Mouse (Mus musculus) hindbrain, embryonic 14.5 days (tissue): ENCODE measurements around the gene Lpar3. TPM values are rescaled to one million over a fixed set of nuclear protein-coding genes. Genes with fewer than 3 reads are reported as not detected.
"Not testable (repeated sequence)": the region's sequence is repeated elsewhere in the genome, so short reads cannot be mapped to it uniquely, and the experiment has no call there.

ENCODE experiments used
- ATAC-seq: fragments of 200-750 bp; cut with Nextera tagmentation; 2 replicates; pipeline ENCODE4 v1.8.0; 2017; ENCODE audit warnings: moderate number of reproducible peaks, mild to moderate bottlenecking, moderate TSS enrichment, moderate library complexity; ENCODE audit not compliant: low FRiP score
- DNase-seq: peaks from one replicate; pipeline ENCODE4 v3.0.0-alpha.2; 2015; ENCODE audit warnings: low spot score
- H3K27ac ChIP-seq: fragments of 300-500 bp; sonication (generic); 2 replicates; pipeline ENCODE4 v1.5.1; 2014; ENCODE audit warnings: mild to moderate bottlenecking, moderate library complexity
- H3K27me3 ChIP-seq: fragments of 300-500 bp; sonication (generic); 2 replicates; pipeline ENCODE4 v1.6.1; 2014; ENCODE audit warnings: mild to moderate bottlenecking, low read length, mixed read lengths; ENCODE audit not compliant: control insufficient read depth, insufficient read depth
- H3K36me3 ChIP-seq: fragments of 300-500 bp; sonication (generic); replicated peaks from 2 replicates; pipeline ENCODE4 v1.6.1; 2014; ENCODE audit not compliant: control insufficient read depth, insufficient read depth
- H3K4me1 ChIP-seq: fragments of 300-500 bp; sonication (generic); replicated peaks from 2 replicates; pipeline ENCODE4 v1.6.1; 2014; ENCODE audit warnings: antibody characterized with exemption, low read length, mixed read lengths; ENCODE audit not compliant: control insufficient read depth, insufficient read depth
- H3K4me2 ChIP-seq: fragments of 300-500 bp; sonication (generic); replicated peaks from 2 replicates; pipeline ENCODE4 v1.6.1; 2014; ENCODE audit warnings: mild to moderate bottlenecking, moderate library complexity
- H3K4me3 ChIP-seq: fragments of 300-500 bp; sonication (generic); replicated peaks from 2 replicates; pipeline ENCODE4 v1.5.1; 2014; ENCODE audit warnings: mild to moderate bottlenecking, low read length
- H3K9ac ChIP-seq: fragments of 300-500 bp; sonication (generic); 2 replicates; pipeline ENCODE4 v1.6.1; 2014
- H3K9me3 ChIP-seq: fragments of 300-500 bp; sonication (generic); 2 replicates; pipeline ENCODE4 v1.6.1; 2016; ENCODE audit warnings: low read length; ENCODE audit not compliant: control insufficient read depth
- WGBS: fragments of 180-500 bp; shearing (Covaris S2); extraction: QIAGEN DNeasy Blood & Tissue Kit; methylation state at CpG from one replicate; pipeline ENCODE4 v1.1.7; 2014; 5-methylcytosine and 5-hydroxymethylcytosine counted together
- polyA plus RNA-seq: library from polyadenylated mRNA; unstranded; fragments of >200 nt; fragmentation: Nextera tagmentation; extraction: Ambion mirVana; gene quantifications from 2 replicates; pipeline ENCODE4 v1.2.1, GENCODE M21; 2014

The Lpar3 gene
- polyA plus RNA-seq, 1 experiment from 2014 or later, result 0.37 TPM

DNA sequence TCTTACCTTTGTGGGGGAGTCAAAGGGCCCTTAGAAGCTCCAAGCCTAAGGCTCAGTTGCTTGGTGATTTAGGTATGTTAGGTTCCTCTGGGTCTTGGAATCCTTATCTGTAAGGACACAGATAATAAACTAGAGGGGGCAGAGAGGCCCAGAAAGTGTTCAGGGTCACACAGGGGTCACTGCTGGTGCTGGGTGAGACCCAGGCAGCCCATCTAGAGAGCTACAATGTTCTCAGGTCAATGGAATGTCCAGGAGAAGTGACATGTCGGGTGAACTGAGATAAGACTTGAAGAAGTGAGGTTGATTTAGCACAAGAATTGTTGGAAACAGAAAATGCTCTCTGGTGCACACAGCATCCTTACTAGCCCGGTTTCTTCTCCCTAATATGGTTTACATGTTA is 16.4 kb upstream of the Lpar3 start:
- DNase-seq, result no peak
- no peak overlapping the region for H3K4me3 ChIP-seq
- WGBS, result 77% methylated on average over 2 of the region's 2 CpGs
- no peak overlapping the region for H3K4me2 ChIP-seq
- no peaks in the 10 kb centered on the region for H3K36me3 ChIP-seq
- H3K4me1 ChIP-seq, result 0 out of 2 replicates have a peak, but pooled peaks cover under 1% of the 10 kb centered on the region
- H3K27me3 ChIP-seq, result no peaks in the 10 kb centered on the region
- no peak for ATAC-seq
- no peaks in the 10 kb centered on the region for H3K9me3 ChIP-seq
- no peak overlapping the region for H3K9ac ChIP-seq
- H3K27ac ChIP-seq, result no peak overlapping the region

DNA sequence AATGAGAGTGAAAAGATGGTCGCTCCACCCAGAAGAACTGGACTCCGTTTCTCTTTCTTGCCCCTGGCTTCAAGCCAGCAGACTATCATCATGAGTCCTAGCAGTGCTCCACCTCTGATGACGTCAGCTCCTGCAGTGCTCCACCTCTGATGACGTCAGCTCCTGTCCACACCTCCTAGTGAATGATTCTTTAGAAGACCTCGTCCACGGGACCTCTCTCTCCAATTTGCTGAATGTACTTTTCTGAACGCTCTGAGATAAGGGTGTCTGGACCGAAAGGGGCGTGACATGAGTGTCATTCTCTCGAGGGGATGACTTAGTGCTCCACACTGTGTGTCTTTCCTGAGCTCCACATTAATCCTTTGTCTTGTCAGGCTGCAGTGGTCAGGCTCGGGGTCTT is 15.5 kb upstream of the Lpar3 start:
- 76% methylated on average over 11 of the region's 11 CpGs for WGBS
- Histone ChIP-seq H3K9ac (no peak overlapping the region), H3K4me2 (no peak overlapping the region), H3K9me3 (no peaks in the 10 kb centered on the region), H3K4me3 (no peak overlapping the region), H3K27me3 (no peaks in the 10 kb centered on the region), H3K27ac (no peak overlapping the region), H3K4me1 (no peaks in the 10 kb centered on the region), H3K36me3 (no peaks in the 10 kb centered on the region)
- no peak for ATAC-seq
- no peak for DNase-seq

DNA sequence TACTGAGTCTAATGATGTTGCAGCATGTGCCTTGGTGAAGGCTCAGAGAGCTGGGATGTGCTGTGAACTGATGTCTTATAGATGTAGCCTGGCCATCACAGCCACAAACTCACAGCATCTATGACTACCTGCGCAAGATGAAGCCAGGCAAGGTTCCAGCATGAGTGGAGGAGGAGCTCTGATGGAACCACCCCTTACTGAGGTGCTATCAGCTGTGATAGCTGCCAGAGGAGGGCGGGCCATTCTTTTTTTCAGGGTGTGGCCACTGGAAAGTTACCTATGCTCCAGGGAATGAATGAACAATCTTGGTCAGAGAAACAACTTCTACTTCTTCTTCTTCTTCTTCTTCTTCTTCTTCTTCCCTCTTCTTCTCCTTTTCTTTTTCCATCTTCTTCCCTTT is 14.1 kb upstream of the Lpar3 start:
- no peak for ATAC-seq
- WGBS, result 84% methylated on average over 2 of the region's 2 CpGs
- no peak overlapping the region for H3K9ac ChIP-seq

DNA sequence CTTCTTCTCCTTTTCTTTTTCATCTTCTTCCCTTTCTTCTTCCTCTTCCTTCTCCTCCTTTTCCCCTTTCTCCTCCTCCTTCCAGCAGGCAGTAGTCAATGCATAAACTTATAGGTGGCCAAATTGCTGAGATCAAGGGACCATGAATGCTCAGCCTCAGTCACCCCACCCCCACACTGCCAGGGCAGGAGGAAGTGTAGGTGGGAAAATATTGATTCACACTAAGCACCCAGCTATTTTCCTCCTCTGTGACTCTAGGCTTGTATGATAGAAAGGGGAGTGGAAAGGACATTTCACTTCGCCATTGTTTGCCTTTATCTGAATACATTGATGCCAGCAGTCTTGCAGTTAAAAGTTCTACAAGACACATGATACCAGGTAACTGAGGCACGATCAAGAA is 13.3 kb upstream of the Lpar3 start:
- Histone ChIP-seq H3K9me3 (no peaks in the 10 kb centered on the region), H3K4me1 (no peaks in the 10 kb centered on the region), H3K27me3 (no peaks in the 10 kb centered on the region), H3K4me2 (no peak overlapping the region), H3K9ac (no peak overlapping the region), H3K27ac (no peak overlapping the region), H3K4me3 (no peak overlapping the region), H3K36me3 (no peaks in the 10 kb centered on the region)
- ATAC-seq (no peak), DNase-seq (no peak)
- WGBS, result 65% methylated on average over 2 of the region's 2 CpGs

More for the DNA sequence above, 14.1 kb upstream of the Lpar3 start:
- H3K4me1 ChIP-seq, result no peaks in the 10 kb centered on the region
- H3K9me3 ChIP-seq, result no peaks in the 10 kb centered on the region
- DNase-seq, result no peak
- no peak overlapping the region for H3K4me3 ChIP-seq
- H3K27ac ChIP-seq, result no peak overlapping the region
- H3K27me3 ChIP-seq, result no peaks in the 10 kb centered on the region
- H3K36me3 ChIP-seq, result no peaks in the 10 kb centered on the region
- H3K4me2 ChIP-seq, result no peak overlapping the region

GRCm38 (mm10) chr3:146209759-146210158 is 11.0 kb upstream of the Lpar3 start:
- H3K4me2 ChIP-seq, H3K9me3 ChIP-seq, H3K9ac ChIP-seq, H3K27ac ChIP-seq, ATAC-seq, H3K4me1 ChIP-seq, H3K27me3 ChIP-seq, H3K4me3 ChIP-seq, DNase-seq, H3K36me3 ChIP-seq: not testable (repeated sequence)
- WGBS, result 95% methylated on average over 8 of the region's 8 CpGs

GRCm38 (mm10) chr3:146211141-146211747 is 9.5 kb upstream of the Lpar3 start:
- no peaks in the 10 kb centered on the region for H3K27me3 ChIP-seq
- H3K9me3 ChIP-seq, result no peaks in the 10 kb centered on the region
- DNase-seq, result no peak
- 90% methylated on average over 4 of the region's 4 CpGs for WGBS
- H3K9ac ChIP-seq, result no peak overlapping the region
- no peak overlapping the region for H3K4me3 ChIP-seq
- H3K27ac ChIP-seq, result no peak overlapping the region
- no peak overlapping the region for H3K4me2 ChIP-seq
- H3K4me1 ChIP-seq, result no peaks in the 10 kb centered on the region
- H3K36me3 ChIP-seq, result no peaks in the 10 kb centered on the region
- ATAC-seq, result no peak

DNA sequence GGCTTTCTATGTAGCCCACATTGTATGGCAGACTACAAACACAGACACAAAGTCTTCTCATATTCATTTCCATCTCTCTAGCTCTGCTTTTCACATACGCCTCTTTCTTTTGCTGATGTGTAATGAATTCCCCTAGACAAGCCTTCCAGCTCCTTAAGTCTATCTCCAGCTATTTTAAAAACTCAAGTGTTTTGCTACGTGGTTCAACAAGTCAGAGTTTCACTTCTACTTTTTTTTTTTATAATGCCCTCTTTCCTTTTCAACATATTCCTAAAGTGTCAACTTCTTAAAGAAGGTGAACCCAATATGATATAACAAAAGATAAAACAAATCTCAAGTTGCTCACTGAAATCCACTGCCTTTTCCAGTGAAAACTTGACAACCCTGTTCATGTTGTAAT is 8.8 kb upstream of the Lpar3 start:
- H3K27ac ChIP-seq, result no peak overlapping the region
- no peak for DNase-seq
- H3K36me3 ChIP-seq, result no peaks in the 10 kb centered on the region
- H3K27me3 ChIP-seq, result no peaks in the 10 kb centered on the region
- no peaks in the 10 kb centered on the region for H3K4me1 ChIP-seq
- ATAC-seq, result no peak
- no peaks in the 10 kb centered on the region for H3K9me3 ChIP-seq
- no peak overlapping the region for H3K4me3 ChIP-seq
- H3K9ac ChIP-seq, result no peak overlapping the region
- no peak overlapping the region for H3K4me2 ChIP-seq
- 93% methylated on average over 2 of the region's 2 CpGs for WGBS

DNA sequence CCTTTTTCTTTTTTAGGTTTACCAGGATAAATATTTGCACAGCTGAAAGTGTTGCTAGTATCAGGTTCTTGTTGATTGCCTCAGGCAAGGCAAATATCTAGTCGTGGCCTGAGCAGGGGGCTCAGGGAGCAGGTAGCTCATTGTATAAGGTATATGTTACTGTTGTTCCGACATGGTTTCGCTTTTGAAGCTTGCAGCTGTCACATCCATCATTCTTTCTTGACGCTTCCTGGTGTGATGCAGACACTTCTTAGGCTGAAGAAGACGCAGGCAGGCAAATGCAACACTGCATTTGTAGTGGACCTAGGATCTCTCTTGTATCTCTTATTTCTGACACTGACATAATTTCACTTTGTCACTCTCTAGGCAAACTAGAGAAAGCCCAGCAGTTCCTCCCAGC is 7.4 kb upstream of the Lpar3 start:
- ATAC-seq (no peak), DNase-seq (no peak)
- WGBS, result 57% methylated on average over 5 of the region's 5 CpGs
- Histone ChIP-seq H3K9ac (no peak overlapping the region), H3K9me3 (no peaks in the 10 kb centered on the region), H3K4me2 (no peak overlapping the region), H3K4me1 (no peaks in the 10 kb centered on the region), H3K4me3 (no peak overlapping the region), H3K27ac (no peak overlapping the region), H3K27me3 (no peaks in the 10 kb centered on the region), H3K36me3 (no peaks in the 10 kb centered on the region)

DNA sequence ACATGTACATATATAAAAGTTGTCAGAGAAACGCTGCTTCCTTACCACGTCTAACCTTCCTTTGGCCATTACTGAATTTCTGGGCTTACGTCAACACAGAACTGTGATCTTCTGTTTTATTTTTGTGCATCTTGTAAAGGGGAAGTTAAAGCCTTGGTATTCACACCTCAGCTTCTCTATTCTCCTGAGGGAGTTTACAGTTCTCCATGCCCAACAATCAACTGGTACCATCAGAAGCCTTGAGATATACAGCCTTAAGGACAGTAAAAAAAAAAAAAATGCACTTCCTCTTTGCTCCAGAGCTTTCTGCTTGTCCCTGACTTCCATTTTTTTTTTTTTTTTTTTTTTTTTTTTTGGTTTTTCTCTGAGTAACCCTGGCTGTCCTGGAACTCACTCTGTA is 4.2 kb upstream of the Lpar3 start:
- WGBS, result 91% methylated on average over 3 of the region's 3 CpGs
- Histone ChIP-seq H3K27ac (no peak overlapping the region), H3K4me3 (no peak overlapping the region), H3K4me1 (peaks cover 10% of the 10 kb centered on the region; the same call in 1 of the 2 replicates), H3K9me3 (no peaks in the 10 kb centered on the region), H3K9ac (no peak overlapping the region), H3K36me3 (no peaks in the 10 kb centered on the region), H3K4me2 (no peak overlapping the region), H3K27me3 (peaks cover 27% of the 10 kb centered on the region)
- no peak for DNase-seq
- no peak for ATAC-seq

DNA sequence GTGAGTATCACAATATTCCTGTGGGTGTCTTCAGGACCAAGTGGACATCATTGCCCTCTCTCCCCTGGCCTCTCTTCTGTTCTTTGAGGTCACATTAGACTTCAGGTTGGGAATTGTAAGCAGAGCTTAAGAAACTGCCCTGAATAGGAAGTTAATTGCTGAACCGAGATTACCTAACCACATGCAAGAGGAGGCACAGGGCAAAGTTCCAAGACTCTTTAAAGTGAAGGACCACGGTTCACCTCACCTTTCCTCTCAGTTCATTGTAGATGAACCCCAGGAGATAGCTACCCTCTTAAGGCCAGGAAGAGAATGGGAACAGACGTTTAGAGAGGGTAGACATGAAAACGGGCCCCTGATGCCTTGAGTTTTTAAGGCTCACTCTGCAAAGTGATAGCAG is 3.5 kb downstream of the Lpar3 start:
- no peak overlapping the region for H3K9ac ChIP-seq
- no peaks in the 10 kb centered on the region for H3K36me3 ChIP-seq
- H3K4me2 ChIP-seq, result no peak overlapping the region
- 85% methylated on average over 4 of the region's 4 CpGs for WGBS
- no peak for ATAC-seq
- no peaks in the 10 kb centered on the region for H3K9me3 ChIP-seq
- no peak overlapping the region for H3K27ac ChIP-seq
- H3K4me1 ChIP-seq, result peaks cover 10% of the 10 kb centered on the region; the same call in 1 of the 2 replicates
- H3K27me3 ChIP-seq, result peaks cover 43% of the 10 kb centered on the region
- no peak overlapping the region for H3K4me3 ChIP-seq
- no peak for DNase-seq
